Mouse (Mus musculus): Measurements from ENCODE around the gene Cstf3.

DNA sequence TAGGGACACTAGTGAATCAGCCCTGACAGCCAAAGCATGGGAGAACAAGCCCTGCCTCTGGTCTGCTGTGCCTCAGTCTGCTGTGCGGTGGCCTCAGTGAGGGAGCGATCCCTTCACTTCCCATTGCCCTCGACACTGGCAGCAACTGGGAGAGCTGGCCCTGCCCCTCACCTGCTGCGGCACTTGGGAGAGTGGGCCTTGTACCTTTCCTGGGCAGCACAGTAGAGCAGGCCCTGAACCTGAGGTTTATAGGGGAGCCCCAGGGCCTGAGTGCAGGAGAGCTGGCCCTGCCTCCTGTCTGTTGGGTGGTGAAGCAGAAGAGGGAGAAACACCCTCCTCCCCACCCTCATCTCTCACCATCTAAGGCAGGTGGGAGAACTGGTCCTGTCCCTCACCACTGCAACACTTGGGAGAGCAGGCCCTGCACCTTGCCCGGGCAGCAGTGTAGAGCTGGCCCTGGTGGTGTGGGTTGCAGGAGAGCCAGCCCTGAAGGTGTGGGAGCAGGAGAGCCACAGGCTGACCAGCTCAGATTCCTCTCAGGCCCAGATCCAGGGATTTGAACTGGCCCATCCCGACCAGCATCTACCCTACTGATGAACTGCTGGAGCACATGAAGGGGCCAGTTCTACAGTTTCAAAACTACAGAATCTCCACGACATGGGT lies 10.4 kb upstream of the Cstf3 start:
- TF ChIP-seq POLR2A (IDR thresholded peaks at IDR 0.05; ENCODE audit: insufficient read length, low read depth) (no peak), E2F4 (IDR thresholded peaks at IDR 0.05; ENCODE audit: insufficient read depth) (no peak), MAX (IDR thresholded peaks at IDR 0.05; ENCODE audit: low read depth) (no peak), MYOD1 (IDR thresholded peaks at IDR 0.05; ENCODE audit: control insufficient read depth in 1 of 3, insufficient read length in 2 of 3, low read depth in 2 of 3) (no peak), MYOG (IDR thresholded peaks at IDR 0.05; ENCODE audit: control insufficient read depth in 1 of 3, insufficient read depth in 1 of 3, insufficient read length in 2 of 3, low read depth in 2 of 3) (no peak), POLR2AphosphoS2 (IDR thresholded peaks at IDR 0.05; ENCODE audit: insufficient read length, low read depth) (no peak), USF1 (IDR thresholded peaks at IDR 0.05; ENCODE audit: low read depth) (no peak), TCF12 (IDR thresholded peaks at IDR 0.05; ENCODE audit: insufficient read depth, poor library complexity, severe bottlenecking) (no peak), TCF3 (IDR thresholded peaks at IDR 0.05; ENCODE audit: insufficient read length, low read depth) (no peak), CEBPB (IDR thresholded peaks at IDR 0.05; ENCODE audit: insufficient read depth, poor library complexity, severe bottlenecking) (no peak), REST (IDR thresholded peaks at IDR 0.05; ENCODE audit: insufficient read depth, insufficient read length) (no peak)
